In the genomic region with DNA sequence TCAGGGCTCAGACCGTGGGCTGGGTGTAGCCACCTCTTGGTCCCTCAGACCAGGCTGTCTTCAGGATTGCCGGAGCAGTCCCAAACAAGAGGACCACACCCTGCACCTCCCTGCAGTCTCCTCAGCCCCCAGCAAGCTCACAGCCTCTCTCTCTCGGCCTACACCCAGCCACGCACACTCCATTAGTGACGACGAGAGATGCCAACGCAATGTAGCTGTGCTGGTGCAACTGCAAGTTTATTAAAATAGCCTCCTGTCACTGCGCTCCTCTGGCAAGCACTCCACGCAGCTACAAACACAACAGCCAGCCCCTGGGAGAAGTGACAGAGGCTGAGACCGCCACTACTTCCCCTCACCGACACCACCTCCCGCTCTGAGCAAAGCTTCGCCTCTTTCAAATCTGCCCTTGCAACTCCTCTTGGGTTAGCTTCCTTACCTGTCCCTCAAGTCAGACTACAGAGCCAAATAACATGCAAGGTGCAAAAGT, we compare ENCODE assay signal across 8 mouse cellular contexts. TPM values are rescaled to one million over a fixed set of nuclear protein-coding genes. Genes with fewer than 3 reads are reported as not detected.
A peak's percentile ranks its signal among the peaks of the same experiment; 100 is the strongest.
DNase-seq lines count a peak whose midpoint lies in the region; ATAC-seq and TF ChIP-seq lines count a peak whose summit lies in the region.
"Had no signal": no experiment of that assay in that cellular context is flagged by ENCODE, and none has a peak within 500 bp of the region (broad histone marks: within the 10 kb centered on the region; RNA-seq: fewer than 3 reads in every experiment).

No protein-coding gene starts in this region.

- TF ChIP-seq CTCF in liver, adult 2 months (IDR thresholded peaks at IDR 0.05; ENCODE audit: low read depth, low read length) = no peak
- TF ChIP-seq CTCF in liver, postnatal 0 days (IDR thresholded peaks at IDR 0.05; ENCODE audit: low read depth) = no peak

- H3K9ac ChIP-seq in liver, adult 2 months (ENCODE audit: low read depth, low read length) = peak overlapping the region; percentile 34
- H3K9ac ChIP-seq in liver, postnatal 0 days (replicated peaks) = no peak overlapping the region
- H3K9ac ChIP-seq in embryonic facial prominence, embryonic 14.5 days (ENCODE audit: low read depth, low read length) = peak overlapping the region; percentile 55
- H3K9ac ChIP-seq in heart, embryonic 12.5 days = peak overlapping the region; percentile 50
- peak overlapping the region; percentile 62 for H3K9ac ChIP-seq in stomach, embryonic 16.5 days (ENCODE audit: low read length)

- H3K9me3 ChIP-seq in liver, postnatal 0 days (ENCODE audit: low read length) = no peaks in the 10 kb centered on the region
- no peaks in the 10 kb centered on the region for H3K9me3 ChIP-seq in embryonic facial prominence, embryonic 14.5 days (ENCODE audit: control insufficient read depth, low read length)
- H3K9me3 ChIP-seq in heart, embryonic 12.5 days (replicated peaks) = no peaks in the 10 kb centered on the region
- H3K9me3 ChIP-seq in megakaryocyte, embryonic 14.5 days = no peaks in the 10 kb centered on the region
- H3K9me3 ChIP-seq in stomach, embryonic 16.5 days (replicated peaks; ENCODE audit: control insufficient read depth, low read length) = no peaks in the 10 kb centered on the region

- H3K27me3 ChIP-seq in liver, adult 2 months (ENCODE audit: control insufficient read depth, insufficient read depth, low read length) = no peaks in the 10 kb centered on the region
- peaks cover 67% of the 10 kb centered on the region for H3K27me3 ChIP-seq in liver, postnatal 0 days (ENCODE audit: insufficient read depth, low read length)
- peaks cover 51% of the 10 kb centered on the region for H3K27me3 ChIP-seq in embryonic facial prominence, embryonic 14.5 days (replicated peaks; ENCODE audit: control insufficient read depth, insufficient read depth, low read length)
- peaks cover 98% of the 10 kb centered on the region for H3K27me3 ChIP-seq in heart, embryonic 12.5 days (replicated peaks)
- peaks cover 33% of the 10 kb centered on the region for H3K27me3 ChIP-seq in megakaryocyte, embryonic 14.5 days (replicated peaks)
- peaks cover 11% of the 10 kb centered on the region; the same call in 1 of the 2 replicates for H3K27me3 ChIP-seq in stomach, embryonic 16.5 days (ENCODE audit: control insufficient read depth, insufficient read depth, low read length)

- H3K27ac ChIP-seq in liver, adult 2 months (replicated peaks; ENCODE audit: insufficient read depth, low read depth, low read length) = peak overlapping the region; percentile 53
- no peak overlapping the region for H3K27ac ChIP-seq in liver, postnatal 0 days (ENCODE audit: low read depth)
- H3K27ac ChIP-seq in embryonic facial prominence, embryonic 14.5 days (replicated peaks; ENCODE audit: low read depth, low read length) = peak overlapping the region; percentile 93
- peak overlapping the region; percentile 23; the same call in 1 of the 2 replicates for H3K27ac ChIP-seq in heart, embryonic 12.5 days (ENCODE audit: poor library complexity, severe bottlenecking)
- H3K27ac ChIP-seq in stomach, embryonic 16.5 days (ENCODE audit: low read length) = peak overlapping the region; percentile 98

- ATAC-seq in liver, postnatal 0 days = no peak
- ATAC-seq in embryonic facial prominence, embryonic 14.5 days (ENCODE audit: low read depth) = no peak
- no peak for ATAC-seq in heart, embryonic 12.5 days (ENCODE audit: insufficient number of reproducible peaks, low FRiP score)
- ATAC-seq in stomach, embryonic 16.5 days (ENCODE audit: insufficient read depth, low FRiP score) = peak; percentile 22; the same call in 1 of the 2 replicates

- WGBS in liver, adult 2 months = 67% methylated on average over 13 of the region's 13 CpGs
- WGBS in liver, postnatal 0 days (ENCODE audit: insufficient replicate concordance) = 11% methylated on average over 13 of the region's 13 CpGs
- WGBS in embryonic facial prominence, embryonic 14.5 days = 22% methylated on average over 12 of the region's 13 CpGs
- WGBS in heart, embryonic 12.5 days = 8% methylated on average over 13 of the region's 13 CpGs
- WGBS in stomach, embryonic 16.5 days = 16% methylated on average over 13 of the region's 13 CpGs

- no peak for TF ChIP-seq EP300 in liver, postnatal 0 days (IDR thresholded peaks at IDR 0.05; ENCODE audit: low read depth)

- peaks cover 16% of the 10 kb centered on the region for H3K79me2 ChIP-seq in liver, adult 2 months (ENCODE audit: control insufficient read depth, insufficient read depth, low read length)

- H3K36me3 ChIP-seq in liver, adult 2 months (ENCODE audit: control insufficient read depth, insufficient read depth, low read length) = no peaks in the 10 kb centered on the region
- no peaks in the 10 kb centered on the region for H3K36me3 ChIP-seq in liver, postnatal 0 days (replicated peaks; ENCODE audit: insufficient read depth, low read length)
- peaks cover 14% of the 10 kb centered on the region; the same call in 1 of the 2 replicates for H3K36me3 ChIP-seq in embryonic facial prominence, embryonic 14.5 days (ENCODE audit: control insufficient read depth, insufficient read depth, low read length)
- H3K36me3 ChIP-seq in heart, embryonic 12.5 days = no peaks in the 10 kb centered on the region
- H3K36me3 ChIP-seq in megakaryocyte, embryonic 14.5 days (replicated peaks; ENCODE audit: low read length) = peaks cover 6% of the 10 kb centered on the region
- H3K36me3 ChIP-seq in stomach, embryonic 16.5 days (ENCODE audit: control insufficient read depth, insufficient read depth, low read length) = no peaks in the 10 kb centered on the region

- TF ChIP-seq POLR2A in liver, adult 2 months (IDR thresholded peaks at IDR 0.05; ENCODE audit: extremely low read depth, insufficient read depth, low read length) = no peak

- peak overlapping the region; percentile 2; the same call in 1 of the 2 replicates for H3K4me3 ChIP-seq in liver, adult 2 months (ENCODE audit: insufficient read depth, low read depth, low read length)
- H3K4me3 ChIP-seq in liver, postnatal 0 days (ENCODE audit: low read depth, low read length) = no peak overlapping the region
- H3K4me3 ChIP-seq in embryonic facial prominence, embryonic 14.5 days (ENCODE audit: low read depth, low read length) = peak overlapping the region; percentile 34
- 0 out of 2 replicates have a peak overlapping the region, but pooled peaks have one; percentile 1 for H3K4me3 ChIP-seq in heart, embryonic 12.5 days
- H3K4me3 ChIP-seq in megakaryocyte, embryonic 14.5 days (replicated peaks) = peak overlapping the region; percentile 64
- H3K4me3 ChIP-seq in stomach, embryonic 16.5 days (replicated peaks; ENCODE audit: low read length) = peak overlapping the region; percentile 8; the same call in 1 of the 2 replicates

- H3K4me1 ChIP-seq in liver, adult 2 months (ENCODE audit: control insufficient read depth, insufficient read depth, low read length) = peaks cover 50% of the 10 kb centered on the region
- peaks cover 9% of the 10 kb centered on the region for H3K4me1 ChIP-seq in liver, postnatal 0 days (ENCODE audit: insufficient read depth)
- H3K4me1 ChIP-seq in embryonic facial prominence, embryonic 14.5 days (ENCODE audit: control insufficient read depth, insufficient read depth, low read length) = peaks cover 73% of the 10 kb centered on the region
- H3K4me1 ChIP-seq in heart, embryonic 12.5 days (replicated peaks) = peaks cover 59% of the 10 kb centered on the region
- H3K4me1 ChIP-seq in megakaryocyte, embryonic 14.5 days = peaks cover 31% of the 10 kb centered on the region
- H3K4me1 ChIP-seq in stomach, embryonic 16.5 days (ENCODE audit: control insufficient read depth, insufficient read depth, low read length) = peaks cover 64% of the 10 kb centered on the region

- DNase-seq in liver, adult 2 months (ENCODE audit: extremely low read depth, low read depth, low spot score) = no peak
- DNase-seq in liver, postnatal 0 days = no peak
- DNase-seq in embryonic facial prominence, embryonic 14.5 days (ENCODE audit: low spot score) = peak; percentile 52
- no peak for DNase-seq in spleen, postnatal 36 days (ENCODE audit: low spot score in 2 of 2)

- no peak overlapping the region for H3K4me2 ChIP-seq in liver, postnatal 0 days (ENCODE audit: low read depth, low read length)
- H3K4me2 ChIP-seq in embryonic facial prominence, embryonic 14.5 days (ENCODE audit: low read depth, low read length) = peak overlapping the region; percentile 60
- H3K4me2 ChIP-seq in heart, embryonic 12.5 days = peak overlapping the region; percentile 66
- H3K4me2 ChIP-seq in stomach, embryonic 16.5 days (ENCODE audit: low read depth, low read length) = peak overlapping the region; percentile 58

RNA-seq across cellular contexts. Expression of a gene that starts 25.0 kb away (rescaled TPM):
- 20.7 and 27.5 TPM in 2 replicates for total RNA-seq in liver, adult 2 months (2014; rRNA removed)
- polyA plus RNA-seq in liver, adult 2 months (2012; rRNA removed) = 32.9 and 34.4 TPM in 2 replicates
- 4.7 and 5.4 TPM in 2 replicates for polyA plus RNA-seq in liver, postnatal 0 days (2015; fragmentation: Nextera tagmentation; extraction: Ambion mirVana)
- polyA plus RNA-seq in embryonic facial prominence, embryonic 14.5 days (2014; fragmentation: Nextera tagmentation; extraction: Ambion mirVana) = 64.0 and 67.4 TPM in 2 replicates
- 9.2 and 10.9 TPM in 2 replicates for polyA plus RNA-seq in heart, embryonic 12.5 days (2016; fragmentation: Nextera tagmentation; extraction: Ambion mirVana)
- 18.4 and 27.4 TPM in 2 replicates for polyA plus RNA-seq in megakaryocyte, embryonic 14.5 days (2012; ENCODE audit: insufficient read depth, low replicate concordance)
- 36.5 and 37.8 TPM in 2 replicates for polyA plus RNA-seq in stomach, embryonic 16.5 days (2015; fragmentation: Nextera tagmentation; extraction: Ambion mirVana)

RNA-seq across cellular contexts. Expression of a gene that starts 47.5 kb away (rescaled TPM):
- total RNA-seq in liver, adult 2 months (2014; rRNA removed) = 0.94 and 1.8 TPM in 2 replicates
- polyA plus RNA-seq in liver, adult 2 months (2012; rRNA removed) = 2.0 and 2.6 TPM in 2 replicates
- polyA plus RNA-seq in liver, postnatal 0 days (2015; fragmentation: Nextera tagmentation; extraction: Ambion mirVana) = 2.4 and 2.5 TPM in 2 replicates
- 5.8 and 6.8 TPM in 2 replicates for polyA plus RNA-seq in embryonic facial prominence, embryonic 14.5 days (2014; fragmentation: Nextera tagmentation; extraction: Ambion mirVana)
- polyA plus RNA-seq in heart, embryonic 12.5 days (2016; fragmentation: Nextera tagmentation; extraction: Ambion mirVana) = 4.6 and 6.2 TPM in 2 replicates
- 3.1 TPM in 1 of 2 replicates, not detected in the other for polyA plus RNA-seq in megakaryocyte, embryonic 14.5 days (2012; ENCODE audit: insufficient read depth, low replicate concordance)
- 6.0 and 7.2 TPM in 2 replicates for polyA plus RNA-seq in stomach, embryonic 16.5 days (2015; fragmentation: Nextera tagmentation; extraction: Ambion mirVana)

RNA-seq across cellular contexts. Expression of a gene that starts 52.3 kb away (rescaled TPM):
- not detected in 2 replicates for total RNA-seq in liver, adult 2 months (2014; rRNA removed)
- polyA plus RNA-seq in liver, adult 2 months (2012; rRNA removed) = 0.19 TPM in 1 of 2 replicates, not detected in the other
- polyA plus RNA-seq in liver, postnatal 0 days (2015; fragmentation: Nextera tagmentation; extraction: Ambion mirVana) = 4.8 and 6.3 TPM in 2 replicates
- 2.0 and 2.7 TPM in 2 replicates for polyA plus RNA-seq in embryonic facial prominence, embryonic 14.5 days (2014; fragmentation: Nextera tagmentation; extraction: Ambion mirVana)
- polyA plus RNA-seq in heart, embryonic 12.5 days (2016; fragmentation: Nextera tagmentation; extraction: Ambion mirVana) = 5.4 and 6.9 TPM in 2 replicates
- polyA plus RNA-seq in megakaryocyte, embryonic 14.5 days (2012; ENCODE audit: insufficient read depth, low replicate concordance) = 2.7 and 19.7 TPM in 2 replicates
- 3.2 and 4.1 TPM in 2 replicates for polyA plus RNA-seq in stomach, embryonic 16.5 days (2015; fragmentation: Nextera tagmentation; extraction: Ambion mirVana)
- total RNA-seq: left cerebral cortex, postnatal 36 days had no signal

RNA-seq across cellular contexts. Expression of a gene that starts 56.2 kb away (rescaled TPM):
- total RNA-seq in liver, adult 2 months (2014; rRNA removed) = 26.7 and 28.1 TPM in 2 replicates
- 29.8 and 34.2 TPM in 2 replicates for polyA plus RNA-seq in liver, adult 2 months (2012; rRNA removed)
- polyA plus RNA-seq in liver, postnatal 0 days (2015; fragmentation: Nextera tagmentation; extraction: Ambion mirVana) = 31.9 and 34.9 TPM in 2 replicates
- polyA plus RNA-seq in embryonic facial prominence, embryonic 14.5 days (2014; fragmentation: Nextera tagmentation; extraction: Ambion mirVana) = 41.3 and 41.5 TPM in 2 replicates
- polyA plus RNA-seq in heart, embryonic 12.5 days (2016; fragmentation: Nextera tagmentation; extraction: Ambion mirVana) = 50.9 and 52.1 TPM in 2 replicates
- polyA plus RNA-seq in megakaryocyte, embryonic 14.5 days (2012; ENCODE audit: insufficient read depth, low replicate concordance) = 37.4 and 49.3 TPM in 2 replicates
- 42.0 and 49.5 TPM in 2 replicates for polyA plus RNA-seq in stomach, embryonic 16.5 days (2015; fragmentation: Nextera tagmentation; extraction: Ambion mirVana)
